Mouse (Mus musculus): ENCODE results near the gene Smarca2.

GRCm38 (mm10) chr19:26679674-26680073 lies 74.8 kb downstream of the Smarca2 start:
- TF ChIP-seq EP300 (IDR thresholded peaks at IDR 0.05) (no peak), CTCF (IDR thresholded peaks at IDR 0.05) (no peak)
